In genomic region chr3:101648096-101648793, GRCm38 (mm10) we compare ENCODE assay signal across 14 mouse cellular contexts. TPM values are rescaled to one million over a fixed set of nuclear protein-coding genes. Genes with fewer than 3 reads are reported as not detected.
DNase-seq lines count a peak whose midpoint lies in the region; ATAC-seq lines count a peak whose summit lies in the region.
"Had no signal": no experiment of that assay in that cellular context is flagged by ENCODE, and none has a peak within 500 bp of the region (broad histone marks: within the 10 kb centered on the region; RNA-seq: fewer than 3 reads in every experiment).

No protein-coding gene starts in this region.

- peak; percentile 57 for DNase-seq in gastrocnemius, adult 18-20 months (ENCODE audit: low spot score)
- DNase-seq in gastrocnemius, postnatal 10 days = no peak
- peak; percentile 70 for DNase-seq in 416B (ENCODE audit: low read depth)
- DNase-seq in kidney, postnatal 14 days = peak; percentile 80
- DNase-seq in layer of hippocampus, adult 11-12 months (ENCODE audit: low spot score) = no peak
- no peak for DNase-seq in hindbrain, embryonic 14.5 days (ENCODE audit: low spot score)
- DNase-seq in T-cell, adult 2 months (ENCODE audit: low spot score) = no peak
- DNase-seq: adrenal gland, postnatal 14 days; cerebellum, postnatal 25 days had no signal

- H3K4me1 ChIP-seq in hindbrain, embryonic 14.5 days (replicated peaks; ENCODE audit: control insufficient read depth, insufficient read depth, low read length) = no peaks in the 10 kb centered on the region

- H3K9ac ChIP-seq in hindbrain, embryonic 14.5 days = no peak overlapping the region
- H3K9ac ChIP-seq: limb, embryonic 12.5 days had no signal

- no peak overlapping the region for H3K27ac ChIP-seq in hindbrain, embryonic 14.5 days
- H3K27ac ChIP-seq: limb, embryonic 12.5 days had no signal

- 75% methylated on average over 13 of the region's 13 CpGs for WGBS in hindbrain, embryonic 14.5 days

- H3K4me2 ChIP-seq in hindbrain, embryonic 14.5 days (replicated peaks) = no peak overlapping the region
- H3K4me2 ChIP-seq: limb, embryonic 12.5 days had no signal

- H3K4me3 ChIP-seq in hindbrain, embryonic 14.5 days (replicated peaks; ENCODE audit: low read length) = no peak overlapping the region
- H3K4me3 ChIP-seq: limb, embryonic 12.5 days; megakaryocyte, embryonic 14.5 days had no signal

- H3K9me3 ChIP-seq in hindbrain, embryonic 14.5 days (ENCODE audit: control insufficient read depth, low read length) = no peaks in the 10 kb centered on the region
- H3K9me3 ChIP-seq: limb, embryonic 12.5 days; megakaryocyte, embryonic 14.5 days had no signal

- no peaks in the 10 kb centered on the region for H3K27me3 ChIP-seq in hindbrain, embryonic 14.5 days (ENCODE audit: control insufficient read depth, insufficient read depth, low read length)
- H3K27me3 ChIP-seq: limb, embryonic 12.5 days had no signal

- H3K36me3 ChIP-seq in hindbrain, embryonic 14.5 days (replicated peaks; ENCODE audit: control insufficient read depth, insufficient read depth) = no peaks in the 10 kb centered on the region
- H3K36me3 ChIP-seq: limb, embryonic 12.5 days had no signal

- ATAC-seq in common myeloid progenitor, adult 5-6 weeks (replicated peaks; ENCODE audit: low read depth, poor library complexity, severe bottlenecking) = peak; percentile 88
- ATAC-seq in hindbrain, embryonic 14.5 days (ENCODE audit: low FRiP score) = no peak
- ATAC-seq: forebrain, embryonic 14.5 days; intestine, postnatal 0 days had no signal

RNA-seq across cellular contexts. Expression of gene Atp1a1, which starts 43.8 kb away (rescaled TPM):
- total RNA-seq in gastrocnemius, adult 18-20 months (2021) = 100 to 1,000 TPM in 1 of 2 experiments, 10 to 100 TPM in 1; 59.0 to 119 TPM
- 10 to 100 TPM; 71.2 to 86.4 TPM for total RNA-seq in gastrocnemius, postnatal 10 days (2021)
- 120 and 133 TPM in 2 replicates for total RNA-seq in common myeloid progenitor, adult 5-6 weeks (2017)
- 105 and 112 TPM in 2 replicates for polyA plus RNA-seq in hindbrain, embryonic 14.5 days (2014; fragmentation: Nextera tagmentation; extraction: Ambion mirVana)

Comparison
In these comparisons a context has a peak if more than half of its experiments do, and no peak if none do; other contexts are left out.
1. DNase-seq: peak in gastrocnemius, adult 18-20 months (single experiment), 416B (single experiment) and kidney, postnatal 14 days (single experiment); none in gastrocnemius, postnatal 10 days (single experiment), layer of hippocampus, adult 11-12 months (single experiment), hindbrain, embryonic 14.5 days (single experiment) and T-cell, adult 2 months (single experiment).